8 mouse cellular contexts compared by ENCODE assay signal in genomic region chr4:149702210-149702979, GRCm38 (mm10). TPM values are rescaled to one million over a fixed set of nuclear protein-coding genes. Genes with fewer than 3 reads are reported as not detected.
DNase-seq lines count a peak whose midpoint lies in the region; ATAC-seq and TF ChIP-seq lines count a peak whose summit lies in the region.

Gene Pik3cd (minus strand): TSS chr4:149702571.

- H3K9me3 ChIP-seq in heart, embryonic 12.5 days (replicated peaks): no peaks in the 10 kb centered on the region

- no peak within 1 kb of the TSS for H3K27ac ChIP-seq in heart, embryonic 12.5 days (ENCODE audit: poor library complexity, severe bottlenecking)
- H3K27ac ChIP-seq in bone marrow macrophage, adult 2 months (ENCODE audit: insufficient read depth, low read depth, low read length): peak within 1 kb of the TSS; percentile 99

- no peak within 1 kb of the TSS for H3K4me2 ChIP-seq in heart, embryonic 12.5 days

- 58% methylated on average over 19 of the region's 19 CpGs for WGBS in heart, embryonic 12.5 days
- whole genome bisulfite sequencing in large intestine, adult 2 months: 64% methylated on average over 19 of the region's 19 CpGs

- peaks cover 22% of the 10 kb centered on the region for H3K4me1 ChIP-seq in heart, embryonic 12.5 days (replicated peaks)
- peaks cover 62% of the 10 kb centered on the region for H3K4me1 ChIP-seq in bone marrow macrophage, adult 2 months (ENCODE audit: control insufficient read depth, insufficient read depth, low read length)

- peak; percentile 55 to 77 for DNase-seq in heart, adult 18-20 months
- DNase-seq in large intestine, adult 2 months (ENCODE audit: low read depth, low spot score): no peak
- peak; percentile 51 for DNase-seq in lung, postnatal 10 days
- DNase-seq in splenic B cell, adult 2 months (ENCODE audit: low read depth, low spot score): peak; percentile 77
- no peak for DNase-seq in right cerebral cortex, postnatal 36 days (ENCODE audit: low spot score in 2 of 2)
- DNase-seq in adrenal gland, adult 8-10 months: no peak

- no peaks in the 10 kb centered on the region for H3K36me3 ChIP-seq in heart, embryonic 12.5 days
- peaks cover 2% of the 10 kb centered on the region; the same call in 1 of the 2 replicates for H3K36me3 ChIP-seq in splenic B cell, adult 2 months (ENCODE audit: control insufficient read depth, insufficient read depth, low read length, poor library complexity, severe bottlenecking)

- no peak for TF ChIP-seq POLR2A in bone marrow macrophage, adult 2 months (IDR thresholded peaks at IDR 0.05; ENCODE audit: borderline replicate concordance, low read depth, low read length)

- TF ChIP-seq CTCF in bone marrow macrophage, adult 2 months (IDR thresholded peaks at IDR 0.05; ENCODE audit: low read depth, low read length): no peak

- no peak for ATAC-seq in heart, embryonic 12.5 days (ENCODE audit: insufficient number of reproducible peaks, low FRiP score)

- no peak within 1 kb of the TSS for H3K9ac ChIP-seq in heart, embryonic 12.5 days

- H3K4me3 ChIP-seq in heart, embryonic 12.5 days: no peak within 1 kb of the TSS
- H3K4me3 ChIP-seq in bone marrow macrophage, adult 2 months (ENCODE audit: insufficient read depth, low read length): peak within 1 kb of the TSS; percentile 59

- H3K27me3 ChIP-seq in heart, embryonic 12.5 days (replicated peaks): peaks cover 18% of the 10 kb centered on the region
- no peaks in the 10 kb centered on the region for H3K27me3 ChIP-seq in splenic B cell, adult 2 months (ENCODE audit: control insufficient read depth, insufficient read depth, low read length, poor library complexity, severe bottlenecking)

RNA-seq across cellular contexts. Expression of gene Pik3cd, which starts in this region (rescaled TPM):
- total RNA-seq in heart, adult 18-20 months (2021): 1 to 10 TPM; 3.5 to 5.6 TPM
- 3.5 and 3.7 TPM in 2 replicates for polyA plus RNA-seq in heart, embryonic 12.5 days (2016; fragmentation: Nextera tagmentation; extraction: Ambion mirVana)
- polyA plus RNA-seq in bone marrow macrophage, adult 2 months (2012; ENCODE audit: insufficient read depth, insufficient read length, missing spikeins): 91.4 and 100 TPM in 2 replicates
- 11.4 and 15.1 TPM in 2 replicates for polyA plus RNA-seq in large intestine, adult 2 months (2012; rRNA removed)
- total RNA-seq in adrenal gland, adult 8-10 months (2022): 1 to 10 TPM; 4.8 to 9.3 (median 7.0) TPM

Comparison
In these comparisons a context has a peak if more than half of its experiments do, and no peak if none do; other contexts are left out.
1. DNase-seq: peak in heart, adult 18-20 months (2 of 2), lung, postnatal 10 days (single experiment) and splenic B cell, adult 2 months (single experiment); none in large intestine, adult 2 months (single experiment), right cerebral cortex, postnatal 36 days (0 of 2) and adrenal gland, adult 8-10 months (single experiment).